Mouse (Mus musculus) liver, embryonic 13.5 days (tissue): ENCODE data around the gene 2210016F16Rik. TPM values are rescaled to one million over a fixed set of nuclear protein-coding genes. Genes with fewer than 3 reads are reported as not detected.
A peak's percentile ranks its signal among the peaks of the same experiment; 100 is the strongest.
"Not testable (repeated sequence)": the region's sequence is repeated elsewhere in the genome, so short reads cannot be mapped to it uniquely, and the experiment has no call there.

Source experiments
- ATAC-seq: fragments of 200-750 bp; cut with Nextera tagmentation; 2 replicates; pipeline ENCODE4 v1.8.0; 2017; ENCODE audit warnings: low read depth, mild to moderate bottlenecking, moderate number of reproducible peaks, moderate library complexity
- DNase-seq: peaks from one replicate; pipeline ENCODE4 v3.0.0; 2022
- H3K27ac ChIP-seq: fragments of 300-500 bp; sonication (generic); 2 replicates; pipeline ENCODE4 v1.5.1; 2015; ENCODE audit warnings: moderate library complexity, mild to moderate bottlenecking, inconsistent platforms
- H3K27me3 ChIP-seq: fragments of 300-500 bp; sonication (generic); 2 replicates; pipeline ENCODE4 v1.6.1; 2015; ENCODE audit warnings: mild to moderate bottlenecking, inconsistent platforms
- H3K36me3 ChIP-seq: fragments of 300-500 bp; sonication (generic); 2 replicates; pipeline ENCODE4 v1.6.1; 2015; ENCODE audit warnings: mild to moderate bottlenecking, inconsistent platforms
- H3K4me1 ChIP-seq: fragments of 300-500 bp; sonication (generic); replicated peaks from 2 replicates; pipeline ENCODE4 v1.6.1; 2015; ENCODE audit warnings: inconsistent platforms
- H3K4me2 ChIP-seq: fragments of 300-500 bp; sonication (generic); 2 replicates; pipeline ENCODE4 v1.6.1; 2015; ENCODE audit warnings: inconsistent platforms, mild to moderate bottlenecking, moderate library complexity
- H3K4me3 ChIP-seq: fragments of 300-500 bp; sonication (generic); replicated peaks from 2 replicates; pipeline ENCODE4 v1.5.1; 2015; ENCODE audit warnings: mild to moderate bottlenecking, inconsistent platforms
- H3K9ac ChIP-seq: fragments of 300-500 bp; sonication (generic); 2 replicates; pipeline ENCODE4 v1.6.1; 2015; ENCODE audit warnings: mild to moderate bottlenecking, inconsistent platforms
- H3K9me3 ChIP-seq: fragments of 300-500 bp; sonication (generic); replicated peaks from 2 replicates; pipeline ENCODE4 v1.6.1; 2016; ENCODE audit warnings: inconsistent platforms
- WGBS: fragments of 180-500 bp; shearing (Covaris S2); methylation state at CpG from one replicate; pipeline ENCODE4 v1.1.7; 2015; ENCODE audit not compliant: insufficient replicate concordance; 5-methylcytosine and 5-hydroxymethylcytosine counted together
- polyA plus RNA-seq: library from polyadenylated mRNA; unstranded; fragments of >200 nt; fragmentation: Nextera tagmentation; extraction: Ambion mirVana; gene quantifications from 2 replicates; pipeline ENCODE4 v1.2.1, GENCODE M21; 2015

Gene 2210016F16Rik
- polyA plus RNA-seq, result 24.2 and 24.6 TPM in 2 replicates

GRCm38 (mm10) chr13:58384779-58385546 lies at the start of gene 2210016F16Rik:
Gene 2210016F16Rik (minus strand): TSS chr13:58385225.
- H3K4me1 ChIP-seq, result peaks cover 24% of the 10 kb centered on the region
- peak within 1 kb of the TSS; percentile 90 for H3K9ac ChIP-seq
- peaks cover 25% of the 10 kb centered on the region for H3K9me3 ChIP-seq
- H3K27ac ChIP-seq, result peak within 1 kb of the TSS; percentile 63
- DNase-seq (peak; percentile 60), ATAC-seq (peak; percentile 79)
- H3K4me3 ChIP-seq, result peak within 1 kb of the TSS; percentile 90
- peaks cover 32% of the 10 kb centered on the region for H3K36me3 ChIP-seq
- no peaks in the 10 kb centered on the region for H3K27me3 ChIP-seq
- H3K4me2 ChIP-seq, result peak within 1 kb of the TSS; percentile 91
- 2% methylated on average over 80 of the region's 80 CpGs for WGBS

GRCm38 (mm10) chr13:58423061-58423660 lies 38.1 kb upstream of the 2210016F16Rik start:
- no peaks in the 10 kb centered on the region for H3K4me1 ChIP-seq
- ATAC-seq, result no peak
- no peak overlapping the region for H3K4me2 ChIP-seq
- no peaks in the 10 kb centered on the region for H3K9me3 ChIP-seq
- H3K4me3 ChIP-seq, result no peak overlapping the region
- WGBS, result 50% methylated on average over 10 of the region's 10 CpGs
- no peaks in the 10 kb centered on the region for H3K36me3 ChIP-seq
- H3K27ac ChIP-seq, result no peak overlapping the region
- H3K27me3 ChIP-seq, result peaks cover 5% of the 10 kb centered on the region; the same call in 1 of the 2 replicates
- no peak overlapping the region for H3K9ac ChIP-seq
- DNase-seq, result no peak

GRCm38 (mm10) chr13:58422242-58422641 lies 37.2 kb upstream of the 2210016F16Rik start:
- DNase-seq (no peak), ATAC-seq (no peak)
- no peak overlapping the region for H3K9ac ChIP-seq
- WGBS, result 48% methylated on average over 4 of the region's 4 CpGs
- peaks cover 5% of the 10 kb centered on the region; the same call in 1 of the 2 replicates for H3K27me3 ChIP-seq
- H3K9me3 ChIP-seq, result no peaks in the 10 kb centered on the region
- no peak overlapping the region for H3K4me3 ChIP-seq
- H3K4me2 ChIP-seq, result no peak overlapping the region
- H3K36me3 ChIP-seq, result no peaks in the 10 kb centered on the region
- no peaks in the 10 kb centered on the region for H3K4me1 ChIP-seq
- H3K27ac ChIP-seq, result no peak overlapping the region

- ATAC-seq (no peak), DNase-seq (no peak)
- H3K27me3 ChIP-seq, result peaks cover 4% of the 10 kb centered on the region; the same call in 1 of the 2 replicates
- no peak overlapping the region for H3K4me3 ChIP-seq
- no peaks in the 10 kb centered on the region for H3K36me3 ChIP-seq
- no peak overlapping the region for H3K9ac ChIP-seq
- no peak overlapping the region for H3K27ac ChIP-seq
- H3K4me2 ChIP-seq, result no peak overlapping the region
- WGBS, result 69% methylated on average over 4 of the region's 4 CpGs
- no peaks in the 10 kb centered on the region for H3K9me3 ChIP-seq
- no peaks in the 10 kb centered on the region for H3K4me1 ChIP-seq
Measured at GRCm38 (mm10) chr13:58421026-58421425, 36.0 kb upstream of the 2210016F16Rik start.

- no peaks in the 10 kb centered on the region for H3K27me3 ChIP-seq
- DNase-seq (no peak), ATAC-seq (no peak)
- 78% methylated on average over 1 of the region's 1 CpGs for WGBS
- no peak overlapping the region for H3K27ac ChIP-seq
- H3K4me2 ChIP-seq, result no peak overlapping the region
- H3K9me3 ChIP-seq, result no peaks in the 10 kb centered on the region
- H3K36me3 ChIP-seq, result no peaks in the 10 kb centered on the region
- H3K9ac ChIP-seq, result no peak overlapping the region
- H3K4me3 ChIP-seq, result no peak overlapping the region
- no peaks in the 10 kb centered on the region for H3K4me1 ChIP-seq
Measured at GRCm38 (mm10) chr13:58419266-58419665, 34.2 kb upstream of the 2210016F16Rik start.

GRCm38 (mm10) chr13:58418656-58419055 lies 33.6 kb upstream of the 2210016F16Rik start:
- ATAC-seq, result no peak
- 69% methylated on average over 4 of the region's 4 CpGs for WGBS
- H3K27ac ChIP-seq, result no peak overlapping the region
- no peak overlapping the region for H3K9ac ChIP-seq
- no peak overlapping the region for H3K4me3 ChIP-seq
- H3K4me2 ChIP-seq, result no peak overlapping the region
- H3K36me3 ChIP-seq, result no peaks in the 10 kb centered on the region
- H3K4me1 ChIP-seq, result no peaks in the 10 kb centered on the region
- no peaks in the 10 kb centered on the region for H3K9me3 ChIP-seq
- no peak for DNase-seq
- no peaks in the 10 kb centered on the region for H3K27me3 ChIP-seq

GRCm38 (mm10) chr13:58415838-58416237 lies 30.8 kb upstream of the 2210016F16Rik start:
- H3K4me1 ChIP-seq, result no peaks in the 10 kb centered on the region
- WGBS, result 80% methylated on average over 5 of the region's 5 CpGs
- no peak for DNase-seq
- no peak for ATAC-seq
- peaks cover 3% of the 10 kb centered on the region; the same call in 1 of the 2 replicates for H3K9me3 ChIP-seq
- no peaks in the 10 kb centered on the region for H3K27me3 ChIP-seq
- no peak overlapping the region for H3K4me3 ChIP-seq
- peaks cover 13% of the 10 kb centered on the region for H3K36me3 ChIP-seq
- no peak overlapping the region for H3K9ac ChIP-seq
- H3K4me2 ChIP-seq, result no peak overlapping the region
- no peak overlapping the region for H3K27ac ChIP-seq

GRCm38 (mm10) chr13:58415374-58415773 lies 30.3 kb upstream of the 2210016F16Rik start:
- Histone ChIP-seq H3K27me3 (no peaks in the 10 kb centered on the region), H3K9me3 (peaks cover 3% of the 10 kb centered on the region; the same call in 1 of the 2 replicates), H3K27ac (no peak overlapping the region), H3K4me2 (no peak overlapping the region), H3K36me3 (peaks cover 17% of the 10 kb centered on the region), H3K4me1 (no peaks in the 10 kb centered on the region), H3K4me3 (no peak overlapping the region), H3K9ac (no peak overlapping the region)
- no peak for ATAC-seq
- WGBS, result 75% methylated on average over 6 of the region's 6 CpGs
- no peak for DNase-seq

- Histone ChIP-seq H3K4me1 (peaks cover 6% of the 10 kb centered on the region), H3K9me3 (peaks cover 3% of the 10 kb centered on the region; the same call in 1 of the 2 replicates), H3K9ac (no peak overlapping the region), H3K4me2 (no peak overlapping the region), H3K36me3 (peaks cover 38% of the 10 kb centered on the region), H3K27me3 (no peaks in the 10 kb centered on the region), H3K27ac (no peak overlapping the region), H3K4me3 (no peak overlapping the region)
- 85% methylated on average over 4 of the region's 4 CpGs for WGBS
- ATAC-seq (no peak), DNase-seq (no peak)
Measured at GRCm38 (mm10) chr13:58411073-58411472, 26.0 kb upstream of the 2210016F16Rik start.

GRCm38 (mm10) chr13:58403243-58403642 lies 18.2 kb upstream of the 2210016F16Rik start, which contains the start of gene Hnrnpk:
Gene Hnrnpk (minus strand): TSS chr13:58403343.
- H3K4me3 ChIP-seq, result peak within 1 kb of the TSS; percentile 95
- peak within 1 kb of the TSS; percentile 81 for H3K4me2 ChIP-seq
- DNase-seq, ATAC-seq, H3K27me3 ChIP-seq, H3K9me3 ChIP-seq: not testable (repeated sequence)
- H3K9ac ChIP-seq, result peak within 1 kb of the TSS; percentile 99
- peaks cover 39% of the 10 kb centered on the region for H3K4me1 ChIP-seq
- peak within 1 kb of the TSS; percentile 98 for H3K27ac ChIP-seq
- H3K36me3 ChIP-seq, result peaks cover 24% of the 10 kb centered on the region
- 2% methylated on average over 17 of the region's 17 CpGs for WGBS

- Histone ChIP-seq H3K4me1 (peaks cover 39% of the 10 kb centered on the region), H3K27me3 (no peaks in the 10 kb centered on the region), H3K27ac (peak overlapping the region; percentile 98), H3K9me3 (no peaks in the 10 kb centered on the region), H3K36me3 (peaks cover 28% of the 10 kb centered on the region), H3K4me3 (peak overlapping the region; percentile 95), H3K9ac (peak overlapping the region; percentile 99), H3K4me2 (peak overlapping the region; percentile 81)
- 0% methylated on average over 46 of the region's 48 CpGs for WGBS
- DNase-seq (no peak), ATAC-seq (peak; percentile 42; the same call in 1 of the 2 replicates)
Measured at GRCm38 (mm10) chr13:58402744-58403110, 17.7 kb upstream of the 2210016F16Rik start.
